In genomic region chr3:151836451-151836850, GRCm38 (mm10) we compare ENCODE assay signal across 8 mouse cellular contexts. TPM values are rescaled to one million over a fixed set of nuclear protein-coding genes. Genes with fewer than 3 reads are reported as not detected.
DNase-seq lines count a peak whose midpoint lies in the region; ATAC-seq and TF ChIP-seq lines count a peak whose summit lies in the region.
"Had no signal": no experiment of that assay in that cellular context is flagged by ENCODE, and none has a peak within 500 bp of the region (broad histone marks: within the 10 kb centered on the region; RNA-seq: fewer than 3 reads in every experiment).

No protein-coding gene starts in this region.

- H3K36me3 ChIP-seq in liver, embryonic 11.5 days (ENCODE audit: control insufficient read depth, insufficient read depth, low read length): no peaks in the 10 kb centered on the region
- no peaks in the 10 kb centered on the region for H3K36me3 ChIP-seq in forebrain, embryonic 16.5 days (ENCODE audit: control insufficient read depth, insufficient read depth)
- no peaks in the 10 kb centered on the region for H3K36me3 ChIP-seq in limb, embryonic 14.5 days (ENCODE audit: control insufficient read depth, insufficient read depth, low read length)
- H3K36me3 ChIP-seq in stomach, embryonic 14.5 days (ENCODE audit: control insufficient read depth, insufficient read depth, low read length): no peaks in the 10 kb centered on the region
- H3K36me3 ChIP-seq: G1E had no signal

- no peaks in the 10 kb centered on the region for H3K9me3 ChIP-seq in liver, embryonic 11.5 days (ENCODE audit: control insufficient read depth, low read length)
- no peaks in the 10 kb centered on the region for H3K9me3 ChIP-seq in forebrain, embryonic 16.5 days (ENCODE audit: control insufficient read depth, low read length)
- H3K9me3 ChIP-seq in limb, embryonic 14.5 days (ENCODE audit: control insufficient read depth, low read length): no peaks in the 10 kb centered on the region
- H3K9me3 ChIP-seq in stomach, embryonic 14.5 days (ENCODE audit: control insufficient read depth, low read depth, low read length): no peaks in the 10 kb centered on the region

- no peak overlapping the region for H3K9ac ChIP-seq in liver, embryonic 11.5 days (ENCODE audit: low read depth, low read length)
- no peak overlapping the region for H3K9ac ChIP-seq in forebrain, embryonic 16.5 days (replicated peaks; ENCODE audit: low read depth, low read length)
- H3K9ac ChIP-seq in limb, embryonic 14.5 days (ENCODE audit: low read depth, low read length, severe bottlenecking): peak overlapping the region; percentile 61
- H3K9ac ChIP-seq in stomach, embryonic 14.5 days (replicated peaks; ENCODE audit: low read depth, low read length): no peak overlapping the region

- peaks cover 15% of the 10 kb centered on the region for H3K27me3 ChIP-seq in liver, embryonic 11.5 days (replicated peaks; ENCODE audit: control insufficient read depth, insufficient read depth, low read length)
- H3K27me3 ChIP-seq in forebrain, embryonic 16.5 days (replicated peaks; ENCODE audit: control insufficient read depth, insufficient read depth, low read length): peaks cover 8% of the 10 kb centered on the region; the same call in 1 of the 2 replicates
- H3K27me3 ChIP-seq in limb, embryonic 14.5 days (ENCODE audit: control insufficient read depth, insufficient read depth, low read length): peaks cover 6% of the 10 kb centered on the region; the same call in 1 of the 2 replicates
- H3K27me3 ChIP-seq in stomach, embryonic 14.5 days (ENCODE audit: control insufficient read depth, insufficient read depth, low read length): no peaks in the 10 kb centered on the region

- H3K4me1 ChIP-seq in liver, embryonic 11.5 days (replicated peaks; ENCODE audit: control insufficient read depth, insufficient read depth, low read length): no peaks in the 10 kb centered on the region
- peaks cover 10% of the 10 kb centered on the region for H3K4me1 ChIP-seq in forebrain, embryonic 16.5 days (replicated peaks; ENCODE audit: control insufficient read depth, insufficient read depth, low read length)
- H3K4me1 ChIP-seq in limb, embryonic 14.5 days (ENCODE audit: control insufficient read depth, insufficient read depth, low read length): peaks cover 7% of the 10 kb centered on the region
- no peaks in the 10 kb centered on the region for H3K4me1 ChIP-seq in stomach, embryonic 14.5 days (ENCODE audit: control insufficient read depth, insufficient read depth, low read length)

- TF ChIP-seq POLR2A in limb, embryonic 14.5 days (IDR thresholded peaks at IDR 0.05; ENCODE audit: borderline replicate concordance, extremely low read depth, insufficient read depth, insufficient read length): no peak

- no peak for DNase-seq in liver, embryonic 11.5 days (ENCODE audit: low spot score)
- DNase-seq in liver: no peak
- no peak for DNase-seq in limb, embryonic 14.5 days (ENCODE audit: low spot score)
- DNase-seq in cerebellum, postnatal 36 days: no peak
- no peak for DNase-seq in cerebellum, adult 8-10 months

- H3K4me3 ChIP-seq in liver, embryonic 11.5 days (ENCODE audit: low read depth, low read length): no peak overlapping the region
- no peak overlapping the region; the same call in 1 of the 2 replicates for H3K4me3 ChIP-seq in forebrain, embryonic 16.5 days (replicated peaks; ENCODE audit: low read length)
- H3K4me3 ChIP-seq in limb, embryonic 14.5 days (replicated peaks; ENCODE audit: low read length): peak overlapping the region; percentile 52
- no peak overlapping the region; the same call in 1 of the 2 replicates for H3K4me3 ChIP-seq in stomach, embryonic 14.5 days (ENCODE audit: low read depth, low read length)

- no peak overlapping the region for H3K27ac ChIP-seq in liver, embryonic 11.5 days (ENCODE audit: low read depth, low read length)
- H3K27ac ChIP-seq in forebrain, embryonic 16.5 days (ENCODE audit: low read length): no peak overlapping the region
- no peak overlapping the region for H3K27ac ChIP-seq in limb, embryonic 14.5 days (replicated peaks; ENCODE audit: low read depth, low read length)
- no peak overlapping the region for H3K27ac ChIP-seq in stomach, embryonic 14.5 days (ENCODE audit: low read length)

- no peak for ATAC-seq in liver, embryonic 11.5 days (replicated peaks; ENCODE audit: low FRiP score)
- no peak for ATAC-seq in forebrain, embryonic 16.5 days
- ATAC-seq in limb, embryonic 14.5 days (ENCODE audit: low FRiP score, low read depth): peak; percentile 14; the same call in 1 of the 2 replicates
- ATAC-seq in stomach, embryonic 14.5 days (ENCODE audit: insufficient number of reproducible peaks, insufficient read depth, low FRiP score, low read depth): no peak

- H3K4me2 ChIP-seq in liver, embryonic 11.5 days: peak overlapping the region; percentile 73
- H3K4me2 ChIP-seq in forebrain, embryonic 16.5 days (ENCODE audit: low read length): peak overlapping the region; percentile 94
- peak overlapping the region; percentile 84 for H3K4me2 ChIP-seq in limb, embryonic 14.5 days (replicated peaks; ENCODE audit: low read depth, low read length, severe bottlenecking)
- peak overlapping the region; percentile 94 for H3K4me2 ChIP-seq in stomach, embryonic 14.5 days (replicated peaks; ENCODE audit: low read depth, low read length)

- 9% methylated on average over 5 of the region's 5 CpGs for WGBS in liver, embryonic 11.5 days
- 2% methylated on average over 5 of the region's 5 CpGs for WGBS in forebrain, embryonic 16.5 days
- 6% methylated on average over 5 of the region's 5 CpGs for WGBS in limb, embryonic 14.5 days
- WGBS in stomach, embryonic 14.5 days: 5% methylated on average over 5 of the region's 5 CpGs

RNA-seq across cellular contexts. Expression of gene Ptgfr, which starts 1.0 kb away (rescaled TPM):
- polyA plus RNA-seq in liver, embryonic 11.5 days (2014; fragmentation: Nextera tagmentation; extraction: Ambion mirVana): 0.08 and 0.60 TPM in 2 replicates
- polyA plus RNA-seq in forebrain, embryonic 16.5 days (2015; fragmentation: Nextera tagmentation; extraction: Ambion mirVana): 1.3 and 1.6 TPM in 2 replicates
- polyA plus RNA-seq in limb, embryonic 14.5 days (2012; rRNA removed): 3.6 and 4.1 TPM in 2 replicates
- polyA plus RNA-seq in limb, embryonic 14.5 days (2014; fragmentation: Nextera tagmentation; extraction: Ambion mirVana): 7.2 and 8.7 TPM in 2 replicates
- polyA plus RNA-seq in stomach, embryonic 14.5 days (2014; fragmentation: Nextera tagmentation; extraction: Ambion mirVana): 0.52 and 0.80 TPM in 2 replicates
- polyA plus RNA-seq: G1E had no signal
